Mouse (Mus musculus): ENCODE measurements around the gene Dennd2c.

DNA sequence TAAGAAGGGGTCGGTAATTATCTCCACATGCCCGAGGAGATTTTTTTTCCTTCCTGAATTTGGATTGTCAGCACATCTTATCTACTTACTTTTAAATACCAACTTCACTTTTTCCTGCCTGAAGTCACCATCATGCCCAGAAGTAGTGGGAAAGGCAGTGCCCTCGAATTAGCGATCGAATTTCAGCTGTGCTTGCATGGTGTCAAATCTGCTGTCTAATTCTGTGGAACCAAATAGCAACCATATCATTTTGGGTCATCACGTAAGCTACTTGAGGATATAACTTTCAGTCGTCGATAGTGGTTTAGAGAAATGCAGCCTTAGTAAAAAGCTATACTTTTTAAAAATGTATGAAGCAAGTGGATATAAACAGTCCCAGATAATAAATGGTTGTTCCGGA lies 25.9 kb upstream of the Dennd2c start:
- TF ChIP-seq GATA1 (IDR thresholded peaks at IDR 0.05; ENCODE audit: borderline replicate concordance, low read length) (no peak), CTCF (IDR thresholded peaks at IDR 0.05; ENCODE audit: low read depth, low read length) (no peak), POLR2AphosphoS5 (IDR thresholded peaks at IDR 0.05; ENCODE audit: insufficient replicate concordance, low read depth, low read length) (no peak), TAL1 (conservative IDR thresholded peaks at IDR 0.05; ENCODE audit: low read depth, low read length) (no peak), GATA2 (IDR thresholded peaks at IDR 0.05; ENCODE audit: borderline replicate concordance, low read depth, low read length) (no peak)

Measured in G1E (cell line).